Mouse (Mus musculus) kidney, adult 2 months (tissue): ENCODE measurements around the gene Abcb5.

Source experiments
- CTCF ChIP-seq: fragments of 200-500 bp; conservative IDR thresholded peaks from 2 replicates; pipeline ENCODE4 v1.5.1; 2011; ENCODE audit warnings: low read depth, mild to moderate bottlenecking, control low read depth, low read length, moderate library complexity, mixed read lengths; ENCODE audit not compliant: insufficient read depth, insufficient read length
- POLR2A ChIP-seq: fragments of 200-500 bp; IDR thresholded peaks from one replicate; pipeline ENCODE4 v1.6.1; 2011; ENCODE audit warnings: low read depth, low read length, control low read depth

- TF ChIP-seq CTCF (no peak), POLR2A (no peak)
Observed at GRCm38 (mm10) chr12:118882790-118883189, 83.4 kb downstream of the Abcb5 start.
